Mouse (Mus musculus): Measurements from ENCODE around the gene 0610040J01Rik. TPM values are rescaled to one million over a fixed set of nuclear protein-coding genes. Genes with fewer than 3 reads are reported as not detected.

The 0610040J01Rik gene
- polyA plus RNA-seq, 1 experiment = 7.0 TPM

DNA sequence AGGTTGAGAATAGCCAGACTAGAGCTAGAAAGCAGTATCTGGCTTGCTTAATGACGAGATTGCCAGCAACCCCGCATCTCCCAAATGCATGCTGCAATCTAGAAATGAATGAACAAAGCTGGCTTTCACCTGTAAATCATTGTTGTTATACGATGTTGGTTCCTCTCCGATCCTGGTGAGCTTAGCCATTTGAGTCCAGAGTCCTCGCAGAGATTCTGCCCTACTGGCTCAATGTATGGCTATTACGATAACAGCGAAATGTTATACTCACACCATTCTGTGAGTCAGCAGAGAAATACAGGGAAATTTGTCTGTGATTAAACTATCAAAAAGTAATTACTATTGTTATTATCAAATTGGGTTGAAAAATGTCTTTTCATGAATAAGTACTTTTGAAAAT, 4.5 kb downstream of the 0610040J01Rik start:
- H3K27ac ChIP-seq (ENCODE audit: insufficient read depth, low read length) = no peak overlapping the region
- TF ChIP-seq CTCF (IDR thresholded peaks at IDR 0.05; ENCODE audit: extremely low read depth, insufficient read depth, low read length) = no peak
- no peak for TF ChIP-seq POLR2A (IDR thresholded peaks at IDR 0.05; ENCODE audit: extremely low read depth, insufficient read depth, low read length)
- H3K4me3 ChIP-seq (ENCODE audit: insufficient read depth, low read length) = no peak overlapping the region
- no peaks in the 10 kb centered on the region; the same call in 1 of the 2 replicates for H3K4me1 ChIP-seq (ENCODE audit: control insufficient read depth, insufficient read depth, low read length)

DNA sequence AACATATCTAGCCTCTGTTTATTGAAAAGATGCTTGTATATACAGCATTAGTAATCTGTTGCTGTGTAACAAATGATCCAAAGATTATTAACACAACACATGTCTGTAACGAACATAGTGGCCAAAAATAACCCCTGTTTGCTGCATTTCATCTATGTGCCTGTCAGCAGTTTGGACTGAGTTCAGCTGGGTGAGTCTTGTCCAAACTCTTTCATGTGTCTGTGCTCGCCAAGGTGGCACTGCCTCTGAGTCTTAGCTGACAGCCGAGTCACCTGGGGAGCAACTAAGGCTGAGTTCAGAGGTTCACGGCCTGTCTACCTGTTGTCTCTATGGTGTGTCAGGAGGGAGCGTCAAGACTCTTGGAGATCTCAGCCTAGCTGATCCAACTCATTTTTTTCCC, 5.1 kb downstream of the 0610040J01Rik start:
- TF ChIP-seq CTCF (IDR thresholded peaks at IDR 0.05; ENCODE audit: extremely low read depth, insufficient read depth, low read length) = no peak
- TF ChIP-seq POLR2A (IDR thresholded peaks at IDR 0.05; ENCODE audit: extremely low read depth, insufficient read depth, low read length) = no peak
- Histone ChIP-seq H3K4me3 (ENCODE audit: insufficient read depth, low read length) (no peak overlapping the region), H3K27ac (ENCODE audit: insufficient read depth, low read length) (no peak overlapping the region)

DNA sequence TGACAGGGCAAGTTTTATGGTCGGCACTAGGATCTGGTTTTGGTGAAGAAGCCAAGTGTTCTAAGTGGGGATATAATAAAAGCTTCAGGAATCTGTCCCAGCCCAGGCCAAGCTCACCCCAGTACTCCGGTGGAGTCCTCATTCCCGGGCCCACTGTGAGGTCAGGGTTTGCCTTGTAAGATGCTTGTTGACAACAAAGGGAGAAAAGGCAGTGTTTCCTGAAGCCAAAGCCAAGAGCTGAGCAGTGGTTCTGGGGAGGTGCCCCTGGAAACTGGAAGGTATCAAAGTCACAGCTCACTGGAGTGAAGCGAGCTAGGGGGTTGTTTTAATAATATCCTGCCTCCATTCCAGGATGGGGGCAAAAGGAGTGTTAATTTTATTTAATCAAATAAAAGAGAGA, 6.8 kb downstream of the 0610040J01Rik start:
- Histone ChIP-seq H3K27ac (ENCODE audit: insufficient read depth, low read length) (no peak overlapping the region), H3K4me3 (ENCODE audit: insufficient read depth, low read length) (no peak overlapping the region), H3K4me1 (ENCODE audit: control insufficient read depth, insufficient read depth, low read length) (no peaks in the 10 kb centered on the region)
- TF ChIP-seq POLR2A (IDR thresholded peaks at IDR 0.05; ENCODE audit: extremely low read depth, insufficient read depth, low read length) (no peak), CTCF (IDR thresholded peaks at IDR 0.05; ENCODE audit: extremely low read depth, insufficient read depth, low read length) (no peak)

More for the DNA sequence above, 5.1 kb downstream of the 0610040J01Rik start:
- no peaks in the 10 kb centered on the region; the same call in 1 of the 2 replicates for H3K4me1 ChIP-seq (ENCODE audit: control insufficient read depth, insufficient read depth, low read length)

DNA sequence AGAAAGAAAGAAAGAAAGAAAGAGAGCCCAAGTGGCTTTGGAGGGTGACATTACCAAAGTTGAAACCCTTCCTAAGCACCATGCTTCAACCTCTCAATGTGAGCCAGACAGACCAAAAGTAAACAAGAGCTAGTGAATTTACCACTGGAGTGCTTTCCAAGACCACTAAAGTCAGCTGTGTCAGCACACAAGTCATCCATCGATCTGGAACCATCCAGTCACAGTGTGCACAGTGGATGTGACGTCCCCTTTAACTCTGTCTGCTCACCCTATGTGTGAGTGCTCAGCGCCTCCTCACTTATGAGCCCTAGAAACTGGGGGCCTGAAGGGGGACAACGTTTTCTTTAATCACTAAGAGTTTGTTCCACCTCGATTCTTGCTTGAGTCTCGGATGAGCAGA, 7.4 kb downstream of the 0610040J01Rik start:
- no peaks in the 10 kb centered on the region for H3K4me1 ChIP-seq (ENCODE audit: control insufficient read depth, insufficient read depth, low read length)
- TF ChIP-seq POLR2A (IDR thresholded peaks at IDR 0.05; ENCODE audit: extremely low read depth, insufficient read depth, low read length) = no peak
- no peak for TF ChIP-seq CTCF (IDR thresholded peaks at IDR 0.05; ENCODE audit: extremely low read depth, insufficient read depth, low read length)

DNA sequence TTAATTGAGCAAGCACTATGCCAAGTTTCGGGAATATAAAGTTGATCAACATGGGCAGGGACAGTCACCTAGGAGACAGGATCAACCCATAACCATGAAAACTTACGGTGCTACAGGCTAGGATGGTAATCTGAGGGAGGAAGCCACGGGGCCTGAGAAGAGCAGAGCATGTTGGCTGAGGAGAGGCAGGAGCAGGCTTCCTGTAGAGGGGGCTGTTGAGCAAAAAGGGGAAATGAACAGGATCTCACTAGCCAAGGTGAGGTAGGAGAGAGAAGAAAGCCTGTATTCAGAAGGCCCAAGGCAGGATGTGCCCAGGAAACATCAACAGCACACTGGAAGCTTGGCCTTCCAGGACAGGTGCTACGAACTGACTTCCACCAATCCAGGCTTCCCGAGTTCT, 9.0 kb downstream of the 0610040J01Rik start:
- TF ChIP-seq POLR2A (IDR thresholded peaks at IDR 0.05; ENCODE audit: extremely low read depth, insufficient read depth, low read length) (no peak), CTCF (IDR thresholded peaks at IDR 0.05; ENCODE audit: extremely low read depth, insufficient read depth, low read length) (0 out of 2 replicates have a peak, but pooled peaks have one; percentile 13)
- H3K4me1 ChIP-seq (ENCODE audit: control insufficient read depth, insufficient read depth, low read length) = no peaks in the 10 kb centered on the region
- no peak overlapping the region for H3K27ac ChIP-seq (ENCODE audit: insufficient read depth, low read length)
- no peak overlapping the region for H3K4me3 ChIP-seq (ENCODE audit: insufficient read depth, low read length)

More for the DNA sequence above, 7.4 kb downstream of the 0610040J01Rik start:
- H3K27ac ChIP-seq (ENCODE audit: insufficient read depth, low read length) = no peak overlapping the region
- H3K4me3 ChIP-seq (ENCODE audit: insufficient read depth, low read length) = no peak overlapping the region

DNA sequence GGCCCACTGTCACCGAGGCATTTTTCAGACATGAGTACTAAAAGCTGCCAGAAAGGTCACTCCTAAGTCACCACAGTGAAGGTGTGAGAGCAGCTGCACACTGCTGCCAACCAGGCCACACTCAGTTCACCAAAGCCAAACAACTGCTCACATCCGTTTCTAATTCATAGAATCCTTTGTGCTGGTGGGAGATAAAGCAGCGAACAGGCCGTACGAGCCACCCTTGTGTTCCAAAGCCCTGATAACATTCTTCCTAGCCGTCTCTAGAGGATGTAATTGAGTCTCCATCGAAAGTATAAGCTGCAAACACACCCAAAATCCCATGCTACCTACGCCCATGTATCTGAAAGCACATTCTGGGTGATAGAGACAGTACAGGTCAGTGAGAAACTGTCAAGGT, 9.7 kb downstream of the 0610040J01Rik start:
- no peak overlapping the region for H3K4me3 ChIP-seq (ENCODE audit: insufficient read depth, low read length)
- H3K4me1 ChIP-seq (ENCODE audit: control insufficient read depth, insufficient read depth, low read length) = no peaks in the 10 kb centered on the region
- TF ChIP-seq CTCF (IDR thresholded peaks at IDR 0.05; ENCODE audit: extremely low read depth, insufficient read depth, low read length) (no peak), POLR2A (IDR thresholded peaks at IDR 0.05; ENCODE audit: extremely low read depth, insufficient read depth, low read length) (no peak)
- no peak overlapping the region for H3K27ac ChIP-seq (ENCODE audit: insufficient read depth, low read length)

DNA sequence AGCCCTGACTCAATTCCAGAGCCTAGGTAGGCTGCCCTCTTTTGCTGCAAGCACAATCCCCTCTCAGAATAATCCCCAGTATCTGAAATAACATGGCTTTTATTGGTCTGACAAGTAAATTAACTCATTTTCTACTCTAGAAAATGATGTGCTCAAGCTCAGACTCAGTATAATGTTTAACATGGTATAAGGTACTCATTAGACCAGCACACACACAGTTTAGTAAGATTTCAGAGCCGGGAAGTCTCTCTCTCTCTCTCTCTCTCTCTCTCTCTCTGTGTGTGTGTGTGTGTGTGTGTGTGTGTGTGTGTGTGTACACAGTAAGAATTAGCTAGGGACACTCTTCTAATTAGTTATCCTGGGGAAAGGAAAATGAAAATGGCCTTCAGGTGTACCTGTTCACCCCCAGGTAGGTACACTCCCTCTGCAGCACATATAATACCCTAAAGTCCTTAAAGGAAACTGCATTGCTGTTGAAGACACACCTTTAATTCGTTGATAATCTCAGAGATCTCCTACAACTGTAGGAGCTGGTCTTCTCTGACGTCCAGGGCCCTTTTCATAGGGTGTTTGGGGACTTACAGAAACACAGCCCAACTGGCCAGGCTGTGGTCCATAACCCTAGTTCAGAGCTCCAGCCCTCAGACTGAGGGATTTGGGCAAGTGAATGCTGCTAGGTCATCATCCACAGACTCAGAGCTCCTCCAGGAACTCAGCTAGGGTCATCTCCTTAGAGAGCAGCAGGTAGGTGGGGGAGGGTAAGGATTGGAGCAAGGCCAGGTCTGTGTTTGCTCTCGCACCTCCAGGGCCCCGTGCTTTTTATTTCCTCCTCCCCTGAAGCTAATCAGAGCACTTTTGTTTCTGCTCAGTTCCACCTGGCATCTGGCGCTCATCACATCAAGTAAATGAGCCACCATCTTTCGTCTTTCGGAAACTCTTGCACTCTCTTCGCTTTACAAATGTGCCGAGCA, 11.5 kb downstream of the 0610040J01Rik start:
- TF ChIP-seq POLR2A (IDR thresholded peaks at IDR 0.05; ENCODE audit: extremely low read depth, insufficient read depth, low read length) (no peak), CTCF (IDR thresholded peaks at IDR 0.05; ENCODE audit: extremely low read depth, insufficient read depth, low read length) (no peak)
- Histone ChIP-seq H3K4me3 (ENCODE audit: insufficient read depth, low read length) (no peak overlapping the region), H3K4me1 (ENCODE audit: control insufficient read depth, insufficient read depth, low read length) (no peaks in the 10 kb centered on the region), H3K27ac (ENCODE audit: insufficient read depth, low read length) (no peak overlapping the region)

DNA sequence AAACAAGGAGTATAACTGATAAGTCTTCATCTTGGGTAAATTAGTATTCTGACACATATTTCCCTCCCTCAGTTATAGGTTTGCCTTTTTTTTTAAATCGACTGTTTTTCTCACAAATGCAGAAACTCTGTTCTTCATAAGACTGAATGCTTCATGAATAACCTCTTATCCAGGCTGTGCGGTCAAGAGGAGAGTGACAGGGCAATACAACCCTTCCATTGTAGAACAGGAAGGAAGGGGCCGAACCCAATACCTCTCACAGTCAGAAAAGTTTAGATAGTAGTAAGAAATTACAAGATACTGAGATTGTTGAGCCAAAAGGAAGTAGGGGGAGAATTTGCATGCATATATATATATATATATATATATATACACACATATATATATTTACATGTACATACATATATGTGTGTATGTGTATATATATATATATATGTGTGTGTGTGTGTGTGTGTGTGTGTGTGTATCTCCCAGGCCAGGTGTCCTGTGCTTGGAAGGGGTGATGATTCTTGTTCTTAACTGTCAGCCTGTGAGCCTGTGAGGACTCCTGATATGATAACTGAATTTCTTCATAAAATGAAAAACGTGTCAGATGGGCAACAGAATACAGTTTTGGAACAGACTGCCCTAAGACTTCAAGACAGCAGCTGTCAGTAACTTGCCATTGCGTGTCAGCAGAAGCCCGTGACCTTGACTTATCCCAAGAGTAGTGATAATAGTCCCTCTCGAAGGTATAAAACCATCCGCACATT, 12.6 kb downstream of the 0610040J01Rik start:
- Histone ChIP-seq H3K4me3 (ENCODE audit: insufficient read depth, low read length) (no peak overlapping the region), H3K4me1 (ENCODE audit: control insufficient read depth, insufficient read depth, low read length) (no peaks in the 10 kb centered on the region), H3K27ac (ENCODE audit: insufficient read depth, low read length) (no peak overlapping the region)
- TF ChIP-seq CTCF (IDR thresholded peaks at IDR 0.05; ENCODE audit: extremely low read depth, insufficient read depth, low read length) = no peak
- TF ChIP-seq POLR2A (IDR thresholded peaks at IDR 0.05; ENCODE audit: extremely low read depth, insufficient read depth, low read length) = no peak

DNA sequence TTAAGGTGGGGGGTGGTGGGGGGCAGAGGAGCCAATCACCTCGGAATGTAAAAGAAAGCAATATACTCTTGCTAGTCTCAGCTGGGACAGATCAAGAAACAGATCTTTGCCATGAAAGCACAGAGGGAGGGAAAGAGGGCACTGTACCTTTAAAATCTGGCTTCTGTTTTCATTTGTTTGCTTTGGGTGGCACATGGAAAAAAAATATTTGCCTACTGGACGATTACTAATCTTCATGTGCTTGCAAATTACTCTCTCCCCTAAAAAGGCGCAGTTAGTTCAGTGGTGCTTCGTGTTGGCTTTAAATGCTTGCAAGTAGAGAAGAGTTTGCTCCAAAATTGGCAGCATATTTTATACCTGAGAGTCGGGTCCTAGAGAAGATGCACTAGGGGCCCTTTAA, 13.7 kb downstream of the 0610040J01Rik start:
- H3K4me3 ChIP-seq (ENCODE audit: insufficient read depth, low read length) = no peak overlapping the region
- TF ChIP-seq CTCF (IDR thresholded peaks at IDR 0.05; ENCODE audit: extremely low read depth, insufficient read depth, low read length) (no peak), POLR2A (IDR thresholded peaks at IDR 0.05; ENCODE audit: extremely low read depth, insufficient read depth, low read length) (no peak)
- H3K27ac ChIP-seq (ENCODE audit: insufficient read depth, low read length) = peak overlapping the region; percentile 23; the same call in 1 of the 2 replicates
- H3K4me1 ChIP-seq (ENCODE audit: control insufficient read depth, insufficient read depth, low read length) = no peaks in the 10 kb centered on the region

All from cortical plate, adult 2 months (tissue).